Mouse (Mus musculus) cerebellum, postnatal 36 days (tissue): ENCODE measurements around the gene Dtx4.

Experiments used
- DNase-seq, 2 experiments: peaks; one replicate each; pipeline ENCODE4 v3.0.0; 2021 to 2022; ENCODE audit warnings: mixed read lengths in 2 of 2

Dtx4 gene

GRCm38 (mm10) chr19:12465530-12466144, 35.6 kb downstream of the Dtx4 start:
- DNase-seq = no peak

GRCm38 (mm10) chr19:12464674-12465073, 36.6 kb downstream of the Dtx4 start:
- no peak for DNase-seq

GRCm38 (mm10) chr19:12464127-12464526, 37.1 kb downstream of the Dtx4 start:
- no peak for DNase-seq

GRCm38 (mm10) chr19:12463722-12464035, 37.6 kb downstream of the Dtx4 start:
- DNase-seq = no peak

- no peak for DNase-seq
Measured at GRCm38 (mm10) chr19:12462851-12463721, 38.2 kb downstream of the Dtx4 start.

- no peak for DNase-seq
Measured at GRCm38 (mm10) chr19:12460282-12461249, 40.7 kb downstream of the Dtx4 start, which contains the start of gene Mpeg1. TSS of gene Mpeg1 (plus strand) at chr19:12460779.

- no peak for DNase-seq
Measured at GRCm38 (mm10) chr19:12459516-12459915, 41.7 kb downstream of the Dtx4 start.

- DNase-seq = no peak
Measured at GRCm38 (mm10) chr19:12457401-12458066, 43.7 kb downstream of the Dtx4 start.

- no peak for DNase-seq
Measured at GRCm38 (mm10) chr19:12445014-12445413, 56.2 kb downstream of the Dtx4 start.

- no peak for DNase-seq
Measured at GRCm38 (mm10) chr19:12442560-12442959, 58.7 kb downstream of the Dtx4 start.

- no peak for DNase-seq
Measured at GRCm38 (mm10) chr19:12440103-12440725, 61.0 kb downstream of the Dtx4 start.

- no peak for DNase-seq
Measured at GRCm38 (mm10) chr19:12439581-12439980, 61.7 kb downstream of the Dtx4 start.

- no peak for DNase-seq
Measured at GRCm38 (mm10) chr19:12435750-12436524, 65.3 kb downstream of the Dtx4 start.

GRCm38 (mm10) chr19:12435011-12435416, 66.2 kb downstream of the Dtx4 start:
- no peak for DNase-seq

- DNase-seq = peak in 1 of 2 experiments; percentile 13
Measured at GRCm38 (mm10) chr19:12433033-12433432, 68.2 kb downstream of the Dtx4 start.

- DNase-seq = no peak
Measured at GRCm38 (mm10) chr19:12427605-12428004, 73.6 kb downstream of the Dtx4 start, which contains the start of gene Pfpl. TSS of gene Pfpl (plus strand) at chr19:12427905.

- no peak for DNase-seq
Measured at GRCm38 (mm10) chr19:12427101-12427500, 74.2 kb downstream of the Dtx4 start.

GRCm38 (mm10) chr19:12421680-12422079, 79.6 kb downstream of the Dtx4 start:
- no peak for DNase-seq

GRCm38 (mm10) chr19:12420555-12420954, 80.7 kb downstream of the Dtx4 start:
- no peak for DNase-seq

GRCm38 (mm10) chr19:12418312-12418711, 82.9 kb downstream of the Dtx4 start:
- no peak for DNase-seq

- no peak for DNase-seq
Measured at GRCm38 (mm10) chr19:12417361-12417760, 83.9 kb downstream of the Dtx4 start, which contains the start of gene Olfr1441. TSS of gene Olfr1441 (plus strand) at chr19:12417433.
